Mouse (Mus musculus): Measurements from ENCODE around the gene Bbx. TPM values are rescaled to one million over a fixed set of nuclear protein-coding genes. Genes with fewer than 3 reads are reported as not detected.
A peak's percentile ranks its signal among the peaks of the same experiment; 100 is the strongest.

Bbx gene
- total and polyA plus RNA-seq, 3 experiments: 3.7 to 112 (median 43.7) TPM

GRCm38 (mm10) chr16:50210742-50211141 is 221.4 kb downstream of the Bbx start:
- Histone ChIP-seq H3K4me3 (ENCODE audit: low read depth, low read length) (no peak overlapping the region; the same call in 1 of the 2 replicates), H3K9me3 (replicated peaks) (no peaks in the 10 kb centered on the region), H3K4me1 (ENCODE audit: insufficient read depth, low read depth, low read length) (peaks cover 33% of the 10 kb centered on the region), H3K36me3 (replicated peaks) (peaks cover 56% of the 10 kb centered on the region), H3K27me3 (ENCODE audit: insufficient read depth, low read length) (no peaks in the 10 kb centered on the region)
- ATAC-seq (ENCODE audit: extremely low read depth, insufficient number of reproducible peaks, low FRiP score, poor library complexity, severe bottlenecking) (peak; percentile 78), DNase-seq (ENCODE audit: low spot score) (no peak)
- TF ChIP-seq POLR2AphosphoS5 (IDR thresholded peaks at IDR 0.05; ENCODE audit: insufficient replicate concordance, low read depth, low read length) (no peak), CTCF (IDR thresholded peaks at IDR 0.05; ENCODE audit: low read depth, low read length) (no peak), GATA2 (IDR thresholded peaks at IDR 0.05; ENCODE audit: borderline replicate concordance, low read depth, low read length) (no peak), TAL1 (conservative IDR thresholded peaks at IDR 0.05; ENCODE audit: low read depth, low read length) (no peak; the same call in 1 of the 2 replicates), GATA1 (IDR thresholded peaks at IDR 0.05; ENCODE audit: borderline replicate concordance, low read length) (no peak)

DNA sequence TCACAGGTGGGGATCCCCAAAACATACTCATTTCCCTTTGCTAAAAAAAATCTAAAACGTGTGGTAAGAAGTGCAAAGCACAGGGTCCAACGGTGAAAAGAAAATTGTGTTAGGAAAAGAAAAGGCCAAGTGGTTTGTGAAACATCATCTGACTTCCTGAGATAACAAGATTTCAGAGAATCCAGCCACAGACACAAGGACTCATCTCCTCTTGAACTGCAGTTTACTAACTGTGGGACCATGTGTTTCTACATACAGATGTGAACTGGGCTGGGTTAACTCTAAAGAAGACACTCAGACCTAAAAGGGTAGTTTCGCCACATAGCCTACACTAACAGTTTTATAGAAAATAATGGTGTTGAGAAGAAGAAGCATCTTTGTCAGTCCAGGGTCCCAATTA is 227.2 kb downstream of the Bbx start:
- Histone ChIP-seq H3K36me3 (replicated peaks) (peaks cover 59% of the 10 kb centered on the region), H3K9me3 (replicated peaks) (no peaks in the 10 kb centered on the region), H3K27me3 (ENCODE audit: insufficient read depth, low read length) (no peaks in the 10 kb centered on the region), H3K4me3 (ENCODE audit: low read depth, low read length) (no peak overlapping the region), H3K4me1 (ENCODE audit: insufficient read depth, low read depth, low read length) (peaks cover 43% of the 10 kb centered on the region)
- DNase-seq (ENCODE audit: low spot score): peak; percentile 40
- peak; percentile 58 for TF ChIP-seq TAL1 (conservative IDR thresholded peaks at IDR 0.05; ENCODE audit: low read depth, low read length)
- TF ChIP-seq GATA1 (IDR thresholded peaks at IDR 0.05; ENCODE audit: borderline replicate concordance, low read length): no peak
- peak; percentile 93 for ATAC-seq (ENCODE audit: extremely low read depth, insufficient number of reproducible peaks, low FRiP score, poor library complexity, severe bottlenecking)

DNA sequence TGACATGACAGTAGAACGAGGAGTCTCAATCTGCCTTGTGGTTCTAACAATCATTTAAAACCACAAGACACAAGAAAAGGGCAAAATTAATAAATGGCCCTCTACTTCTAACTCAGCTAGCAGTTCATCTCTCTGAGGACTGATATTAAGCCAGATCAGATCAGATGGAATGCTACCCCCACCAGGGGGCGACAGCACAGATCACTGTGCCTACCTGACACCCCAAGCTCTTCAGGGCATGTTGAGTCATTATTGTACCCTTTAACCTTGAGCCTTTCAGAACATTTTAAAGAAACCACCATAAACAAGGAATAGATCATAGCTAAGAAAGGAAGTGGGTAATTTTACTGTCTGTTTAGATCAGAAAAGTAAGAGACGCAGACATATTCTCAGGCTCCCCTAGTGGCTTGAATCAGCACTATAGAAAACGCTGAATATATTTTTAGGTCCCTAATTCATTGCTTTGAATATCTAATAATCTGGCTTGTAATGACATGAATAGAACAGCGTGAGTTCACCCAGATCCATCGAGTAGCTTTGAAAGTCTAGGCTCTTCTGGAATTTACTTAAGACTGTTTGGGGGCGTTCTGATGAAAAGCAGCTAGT is 230.5 kb downstream of the Bbx start:
- Histone ChIP-seq H3K4me3 (ENCODE audit: low read depth, low read length) (no peak overlapping the region), H3K36me3 (replicated peaks) (peaks cover 61% of the 10 kb centered on the region), H3K4me1 (ENCODE audit: insufficient read depth, low read depth, low read length) (peaks cover 39% of the 10 kb centered on the region), H3K9me3 (replicated peaks) (no peaks in the 10 kb centered on the region), H3K27me3 (ENCODE audit: insufficient read depth, low read length) (no peaks in the 10 kb centered on the region)
- ATAC-seq (ENCODE audit: extremely low read depth, insufficient number of reproducible peaks, low FRiP score, poor library complexity, severe bottlenecking): no peak
- TF ChIP-seq GATA1 (IDR thresholded peaks at IDR 0.05; ENCODE audit: borderline replicate concordance, low read length) (no peak), POLR2AphosphoS5 (IDR thresholded peaks at IDR 0.05; ENCODE audit: insufficient replicate concordance, low read depth, low read length) (no peak), TAL1 (conservative IDR thresholded peaks at IDR 0.05; ENCODE audit: low read depth, low read length) (no peak), CTCF (IDR thresholded peaks at IDR 0.05; ENCODE audit: low read depth, low read length) (peak; percentile 56; the same call in 1 of the 2 replicates)
- no peak for DNase-seq (ENCODE audit: low spot score)

DNA sequence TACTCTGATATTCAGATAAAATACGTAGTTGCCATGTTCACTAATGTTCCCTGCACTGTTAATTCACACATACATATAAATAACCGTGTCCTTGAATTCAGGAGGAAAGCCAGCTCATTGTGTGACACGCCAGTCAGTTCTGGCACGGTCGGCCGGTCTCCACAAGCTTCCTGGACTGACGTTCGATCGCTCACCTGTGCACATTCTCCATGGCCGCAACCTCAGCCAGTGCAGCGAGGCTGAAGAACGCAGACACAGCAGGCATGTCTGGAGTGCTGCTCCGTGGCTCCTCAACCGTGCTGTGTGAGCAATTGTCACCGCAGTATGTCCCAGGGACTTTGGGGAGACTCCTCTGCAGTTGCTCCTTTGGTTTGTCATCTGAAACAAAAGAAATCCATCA is 232.0 kb downstream of the Bbx start:
- H3K9me3 ChIP-seq (replicated peaks): no peaks in the 10 kb centered on the region
- no peak for DNase-seq (ENCODE audit: low spot score)
- H3K4me1 ChIP-seq (ENCODE audit: insufficient read depth, low read depth, low read length): peaks cover 24% of the 10 kb centered on the region
- no peak overlapping the region for H3K4me3 ChIP-seq (ENCODE audit: low read depth, low read length)
- ATAC-seq (ENCODE audit: extremely low read depth, insufficient number of reproducible peaks, low FRiP score, poor library complexity, severe bottlenecking): no peak
- TF ChIP-seq GATA2 (IDR thresholded peaks at IDR 0.05; ENCODE audit: borderline replicate concordance, low read depth, low read length) (no peak), GATA1 (IDR thresholded peaks at IDR 0.05; ENCODE audit: borderline replicate concordance, low read length) (no peak), POLR2AphosphoS5 (IDR thresholded peaks at IDR 0.05; ENCODE audit: insufficient replicate concordance, low read depth, low read length) (no peak), TAL1 (conservative IDR thresholded peaks at IDR 0.05; ENCODE audit: low read depth, low read length) (no peak), CTCF (IDR thresholded peaks at IDR 0.05; ENCODE audit: low read depth, low read length) (no peak)
- peaks cover 60% of the 10 kb centered on the region for H3K36me3 ChIP-seq (replicated peaks)
- no peaks in the 10 kb centered on the region for H3K27me3 ChIP-seq (ENCODE audit: insufficient read depth, low read length)

- no peak for DNase-seq (ENCODE audit: low spot score)
- no peaks in the 10 kb centered on the region for H3K9me3 ChIP-seq (replicated peaks)
- TF ChIP-seq GATA1 (IDR thresholded peaks at IDR 0.05; ENCODE audit: borderline replicate concordance, low read length): no peak
- no peak for TF ChIP-seq CTCF (IDR thresholded peaks at IDR 0.05; ENCODE audit: low read depth, low read length)
- TF ChIP-seq GATA2 (IDR thresholded peaks at IDR 0.05; ENCODE audit: borderline replicate concordance, low read depth, low read length): no peak
- no peak for TF ChIP-seq POLR2AphosphoS5 (IDR thresholded peaks at IDR 0.05; ENCODE audit: insufficient replicate concordance, low read depth, low read length)
- no peak for TF ChIP-seq TAL1 (conservative IDR thresholded peaks at IDR 0.05; ENCODE audit: low read depth, low read length)
- H3K27me3 ChIP-seq (ENCODE audit: insufficient read depth, low read length): no peaks in the 10 kb centered on the region
- no peak for ATAC-seq (ENCODE audit: extremely low read depth, insufficient number of reproducible peaks, low FRiP score, poor library complexity, severe bottlenecking)
- peaks cover 70% of the 10 kb centered on the region for H3K36me3 ChIP-seq (replicated peaks)
- H3K4me1 ChIP-seq (ENCODE audit: insufficient read depth, low read depth, low read length): peaks cover 16% of the 10 kb centered on the region
- no peak overlapping the region for H3K4me3 ChIP-seq (ENCODE audit: low read depth, low read length)
Observed at GRCm38 (mm10) chr16:50196118-50196517, 236.1 kb downstream of the Bbx start.

- Histone ChIP-seq H3K27me3 (ENCODE audit: insufficient read depth, low read length) (no peaks in the 10 kb centered on the region), H3K4me3 (ENCODE audit: low read depth, low read length) (no peak overlapping the region), H3K9me3 (replicated peaks) (no peaks in the 10 kb centered on the region), H3K4me1 (ENCODE audit: insufficient read depth, low read depth, low read length) (peaks cover 30% of the 10 kb centered on the region), H3K36me3 (replicated peaks) (peaks cover 44% of the 10 kb centered on the region)
- no peak for DNase-seq (ENCODE audit: low spot score)
- no peak for ATAC-seq (ENCODE audit: extremely low read depth, insufficient number of reproducible peaks, low FRiP score, poor library complexity, severe bottlenecking)
- no peak for TF ChIP-seq POLR2AphosphoS5 (IDR thresholded peaks at IDR 0.05; ENCODE audit: insufficient replicate concordance, low read depth, low read length)
- no peak for TF ChIP-seq CTCF (IDR thresholded peaks at IDR 0.05; ENCODE audit: low read depth, low read length)
Observed at GRCm38 (mm10) chr16:50192626-50193025, 239.6 kb downstream of the Bbx start.

GRCm38 (mm10) chr16:50189108-50189507 is 243.1 kb downstream of the Bbx start:
- peaks cover 22% of the 10 kb centered on the region for H3K36me3 ChIP-seq (replicated peaks)
- ATAC-seq (ENCODE audit: extremely low read depth, insufficient number of reproducible peaks, low FRiP score, poor library complexity, severe bottlenecking): no peak
- DNase-seq (ENCODE audit: low spot score): no peak
- no peak for TF ChIP-seq GATA2 (IDR thresholded peaks at IDR 0.05; ENCODE audit: borderline replicate concordance, low read depth, low read length)
- TF ChIP-seq TAL1 (conservative IDR thresholded peaks at IDR 0.05; ENCODE audit: low read depth, low read length): no peak
- TF ChIP-seq CTCF (IDR thresholded peaks at IDR 0.05; ENCODE audit: low read depth, low read length): no peak
- TF ChIP-seq POLR2AphosphoS5 (IDR thresholded peaks at IDR 0.05; ENCODE audit: insufficient replicate concordance, low read depth, low read length): no peak
- no peak for TF ChIP-seq GATA1 (IDR thresholded peaks at IDR 0.05; ENCODE audit: borderline replicate concordance, low read length)
- no peaks in the 10 kb centered on the region for H3K9me3 ChIP-seq (replicated peaks)
- no peaks in the 10 kb centered on the region for H3K27me3 ChIP-seq (ENCODE audit: insufficient read depth, low read length)
- H3K4me3 ChIP-seq (ENCODE audit: low read depth, low read length): no peak overlapping the region
- H3K4me1 ChIP-seq (ENCODE audit: insufficient read depth, low read depth, low read length): peaks cover 62% of the 10 kb centered on the region
